Mouse (Mus musculus): Measurements from ENCODE around the gene Tssk4. TPM values are rescaled to one million over a fixed set of nuclear protein-coding genes. Genes with fewer than 3 reads are reported as not detected.

Tssk4 gene
- polyA plus RNA-seq, 1 experiment from 2014 or later, result 0.76 TPM

DNA sequence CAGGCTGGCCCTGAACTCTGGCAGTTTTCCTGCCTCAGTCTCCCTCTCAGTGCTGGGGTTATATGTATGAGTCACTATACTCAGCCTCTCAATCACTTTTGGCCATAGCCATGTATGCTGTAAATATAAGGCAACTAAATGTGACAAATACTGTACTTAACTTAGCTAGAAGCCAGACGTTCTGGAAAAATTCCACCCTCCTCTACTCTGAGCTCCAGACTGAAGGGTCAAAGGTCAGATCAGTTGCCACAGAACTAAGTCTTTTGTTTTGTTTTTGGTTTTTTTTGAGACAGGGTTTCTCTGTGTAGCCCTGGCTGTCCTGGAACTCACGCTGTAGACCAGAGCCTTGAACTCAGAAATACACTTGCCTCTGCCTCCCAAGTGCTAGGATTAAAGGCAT lies 34.1 kb upstream of the Tssk4 start:
- 54% methylated on average over 2 of the region's 2 CpGs for WGBS
- no peak overlapping the region for H3K27ac ChIP-seq (ENCODE audit: low read depth, low read length)
- H3K4me1 ChIP-seq (replicated peaks; ENCODE audit: control insufficient read depth, insufficient read depth, low read length), result peaks cover 3% of the 10 kb centered on the region; the same call in 1 of the 2 replicates
- no peak overlapping the region for H3K9ac ChIP-seq (ENCODE audit: low read length)
- ATAC-seq (replicated peaks; ENCODE audit: low FRiP score), result no peak
- no peaks in the 10 kb centered on the region for H3K27me3 ChIP-seq (ENCODE audit: control insufficient read depth, insufficient read depth, low read length)
- no peak overlapping the region for H3K4me3 ChIP-seq (ENCODE audit: low read depth, low read length)
- H3K36me3 ChIP-seq (ENCODE audit: control insufficient read depth, insufficient read depth, low read length), result no peaks in the 10 kb centered on the region
- H3K4me2 ChIP-seq (ENCODE audit: low read depth, low read length, severe bottlenecking), result no peak overlapping the region
- no peak for DNase-seq (ENCODE audit: low spot score)
- H3K9me3 ChIP-seq (ENCODE audit: control insufficient read depth, low read length), result no peaks in the 10 kb centered on the region

- Histone ChIP-seq H3K36me3 (ENCODE audit: control insufficient read depth, insufficient read depth, low read length) (no peaks in the 10 kb centered on the region), H3K9me3 (ENCODE audit: control insufficient read depth, low read length) (no peaks in the 10 kb centered on the region), H3K9ac (ENCODE audit: low read length) (no peak overlapping the region), H3K4me1 (replicated peaks; ENCODE audit: control insufficient read depth, insufficient read depth, low read length) (peaks cover 3% of the 10 kb centered on the region; the same call in 1 of the 2 replicates), H3K27me3 (ENCODE audit: control insufficient read depth, insufficient read depth, low read length) (no peaks in the 10 kb centered on the region), H3K4me2 (ENCODE audit: low read depth, low read length, severe bottlenecking) (no peak overlapping the region), H3K27ac (ENCODE audit: low read depth, low read length) (no peak overlapping the region), H3K4me3 (ENCODE audit: low read depth, low read length) (no peak overlapping the region)
- WGBS, result 84% methylated on average over 2 of the region's 2 CpGs
- ATAC-seq (replicated peaks; ENCODE audit: low FRiP score) (no peak), DNase-seq (ENCODE audit: low spot score) (no peak)
Observed at GRCm38 (mm10) chr14:55616844-55617243, 33.1 kb upstream of the Tssk4 start.

GRCm38 (mm10) chr14:55617822-55618221 lies 32.2 kb upstream of the Tssk4 start, which contains the start of gene Rec8:
Rec8 (plus strand) TSS chr14:55618037.
- peak; percentile 67 for ATAC-seq (replicated peaks; ENCODE audit: low FRiP score)
- Histone ChIP-seq H3K9ac (ENCODE audit: low read length) (peak within 1 kb of the TSS; percentile 8; the same call in 1 of the 2 replicates), H3K36me3 (ENCODE audit: control insufficient read depth, insufficient read depth, low read length) (no peaks in the 10 kb centered on the region), H3K4me3 (ENCODE audit: low read depth, low read length) (peak within 1 kb of the TSS; percentile 12), H3K4me1 (replicated peaks; ENCODE audit: control insufficient read depth, insufficient read depth, low read length) (peaks cover 3% of the 10 kb centered on the region; the same call in 1 of the 2 replicates), H3K27me3 (ENCODE audit: control insufficient read depth, insufficient read depth, low read length) (no peaks in the 10 kb centered on the region), H3K4me2 (ENCODE audit: low read depth, low read length, severe bottlenecking) (peak within 1 kb of the TSS; percentile 31; the same call in 1 of the 2 replicates), H3K9me3 (ENCODE audit: control insufficient read depth, low read length) (no peaks in the 10 kb centered on the region), H3K27ac (ENCODE audit: low read depth, low read length) (no peak within 1 kb of the TSS)
- peak; percentile 62 for DNase-seq (ENCODE audit: low spot score)
- 16% methylated on average over 21 of the region's 21 CpGs for WGBS

DNA sequence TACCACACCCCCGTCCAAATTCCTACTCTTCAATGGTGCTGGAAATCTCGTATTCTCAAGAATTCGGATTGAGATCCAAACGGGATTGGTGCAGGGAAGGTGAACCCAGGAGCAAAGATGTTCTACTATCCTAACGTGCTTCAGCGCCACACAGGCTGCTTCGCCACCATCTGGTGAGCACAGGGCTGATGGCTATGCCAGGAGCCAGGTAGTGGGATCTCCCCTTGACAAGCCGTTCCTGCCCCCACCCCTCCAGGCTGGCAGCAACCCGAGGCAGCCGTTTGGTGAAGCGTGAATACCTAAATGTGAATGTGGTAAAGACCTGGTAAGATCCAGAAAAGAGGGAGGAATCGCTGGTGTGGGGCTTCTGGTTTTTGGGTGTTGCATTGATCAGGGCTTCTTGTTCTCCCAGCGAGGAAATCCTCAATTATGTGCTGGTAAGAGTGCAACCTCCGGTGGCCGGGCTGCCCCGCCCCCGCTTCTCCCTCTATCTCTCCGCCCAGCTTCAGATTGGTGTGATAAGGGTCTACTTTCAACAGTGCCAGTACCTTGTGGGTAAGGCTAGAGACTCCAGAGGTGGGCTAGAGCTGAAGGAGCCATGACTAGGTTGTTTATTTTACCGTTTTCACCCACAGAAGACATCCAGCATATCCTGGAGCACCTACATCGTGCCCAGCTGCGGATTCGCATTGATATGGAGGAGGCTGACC lies 31.3 kb upstream of the Tssk4 start:
- Histone ChIP-seq H3K9me3 (ENCODE audit: control insufficient read depth, low read length) (no peaks in the 10 kb centered on the region), H3K4me2 (ENCODE audit: low read depth, low read length, severe bottlenecking) (peak overlapping the region; percentile 31; the same call in 1 of the 2 replicates), H3K4me3 (ENCODE audit: low read depth, low read length) (peak overlapping the region; percentile 12), H3K4me1 (replicated peaks; ENCODE audit: control insufficient read depth, insufficient read depth, low read length) (peaks cover 3% of the 10 kb centered on the region; the same call in 1 of the 2 replicates), H3K9ac (ENCODE audit: low read length) (peak overlapping the region; percentile 8; the same call in 1 of the 2 replicates), H3K36me3 (ENCODE audit: control insufficient read depth, insufficient read depth, low read length) (no peaks in the 10 kb centered on the region), H3K27ac (ENCODE audit: low read depth, low read length) (no peak overlapping the region), H3K27me3 (ENCODE audit: control insufficient read depth, insufficient read depth, low read length) (no peaks in the 10 kb centered on the region)
- ATAC-seq (replicated peaks; ENCODE audit: low FRiP score), result no peak
- 54% methylated on average over 22 of the region's 22 CpGs for WGBS
- DNase-seq (ENCODE audit: low spot score), result no peak

GRCm38 (mm10) chr14:55628077-55628827 lies 21.7 kb upstream of the Tssk4 start:
- DNase-seq (ENCODE audit: low spot score) (no peak), ATAC-seq (replicated peaks; ENCODE audit: low FRiP score) (no peak)
- H3K36me3 ChIP-seq (ENCODE audit: control insufficient read depth, insufficient read depth, low read length), result peaks cover 22% of the 10 kb centered on the region; the same call in 1 of the 2 replicates
- H3K27me3 ChIP-seq (ENCODE audit: control insufficient read depth, insufficient read depth, low read length), result no peaks in the 10 kb centered on the region
- H3K9me3 ChIP-seq (ENCODE audit: control insufficient read depth, low read length), result no peaks in the 10 kb centered on the region
- no peak overlapping the region for H3K9ac ChIP-seq (ENCODE audit: low read length)
- H3K4me3 ChIP-seq (ENCODE audit: low read depth, low read length), result no peak overlapping the region
- no peak overlapping the region for H3K27ac ChIP-seq (ENCODE audit: low read depth, low read length)
- H3K4me2 ChIP-seq (ENCODE audit: low read depth, low read length, severe bottlenecking), result no peak overlapping the region
- 94% methylated on average over 27 of the region's 27 CpGs for whole genome bisulfite sequencing
- H3K4me1 ChIP-seq (replicated peaks; ENCODE audit: control insufficient read depth, insufficient read depth, low read length), result no peaks in the 10 kb centered on the region

GRCm38 (mm10) chr14:55629312-55629711 lies 20.7 kb upstream of the Tssk4 start:
- H3K27ac ChIP-seq (ENCODE audit: low read depth, low read length), result no peak overlapping the region
- no peak for ATAC-seq (replicated peaks; ENCODE audit: low FRiP score)
- H3K4me2 ChIP-seq (ENCODE audit: low read depth, low read length, severe bottlenecking), result no peak overlapping the region
- WGBS, result 61% methylated on average over 5 of the region's 5 CpGs
- no peaks in the 10 kb centered on the region for H3K4me1 ChIP-seq (replicated peaks; ENCODE audit: control insufficient read depth, insufficient read depth, low read length)
- H3K36me3 ChIP-seq (ENCODE audit: control insufficient read depth, insufficient read depth, low read length), result peaks cover 22% of the 10 kb centered on the region; the same call in 1 of the 2 replicates
- H3K4me3 ChIP-seq (ENCODE audit: low read depth, low read length), result no peak overlapping the region
- no peak overlapping the region for H3K9ac ChIP-seq (ENCODE audit: low read length)
- no peaks in the 10 kb centered on the region for H3K9me3 ChIP-seq (ENCODE audit: control insufficient read depth, low read length)
- H3K27me3 ChIP-seq (ENCODE audit: control insufficient read depth, insufficient read depth, low read length), result no peaks in the 10 kb centered on the region
- peak; percentile 69 for DNase-seq (ENCODE audit: low spot score)

DNA sequence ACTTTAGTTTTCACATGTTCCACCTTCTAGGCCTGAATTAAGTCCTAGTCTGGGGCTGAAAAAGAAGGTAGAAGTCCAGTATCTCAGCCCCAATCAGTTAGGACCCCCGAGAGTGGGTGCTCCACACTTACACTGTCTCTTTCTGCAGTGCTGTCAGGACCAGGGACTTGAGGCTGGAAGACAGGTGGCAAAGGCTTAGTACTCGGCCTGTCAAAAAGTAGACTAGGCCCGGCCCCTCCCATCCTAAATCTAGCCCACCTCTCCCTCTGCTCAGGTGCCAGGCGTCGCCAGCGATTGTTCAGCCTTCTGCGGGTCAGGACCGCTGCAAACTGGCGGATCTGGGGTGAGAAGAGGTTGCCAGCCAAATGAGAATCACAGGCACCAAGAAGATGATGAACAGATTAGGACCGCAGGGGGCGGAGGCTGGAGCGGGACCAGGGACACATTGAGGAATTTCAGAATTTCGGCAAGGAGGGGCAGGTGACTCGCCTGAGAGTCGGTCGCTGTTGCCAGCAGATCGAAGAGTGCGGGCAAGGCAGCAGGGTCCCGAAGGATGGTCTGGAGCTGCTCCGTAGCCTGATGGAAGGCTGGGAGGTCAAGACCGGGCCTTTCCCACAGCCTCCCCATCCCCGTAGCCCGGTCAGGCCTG lies 15.0 kb upstream of the Tssk4 start:
- Histone ChIP-seq H3K4me2 (ENCODE audit: low read depth, low read length, severe bottlenecking) (peak overlapping the region; percentile 93), H3K9ac (ENCODE audit: low read length) (peak overlapping the region; percentile 77), H3K4me1 (replicated peaks; ENCODE audit: control insufficient read depth, insufficient read depth, low read length) (peaks cover 3% of the 10 kb centered on the region; the same call in 1 of the 2 replicates), H3K36me3 (ENCODE audit: control insufficient read depth, insufficient read depth, low read length) (peaks cover 10% of the 10 kb centered on the region), H3K4me3 (ENCODE audit: low read depth, low read length) (peak overlapping the region; percentile 64), H3K27ac (ENCODE audit: low read depth, low read length) (peak overlapping the region; percentile 53), H3K27me3 (ENCODE audit: control insufficient read depth, insufficient read depth, low read length) (no peaks in the 10 kb centered on the region), H3K9me3 (ENCODE audit: control insufficient read depth, low read length) (no peaks in the 10 kb centered on the region)
- DNase-seq (ENCODE audit: low spot score), result no peak
- 3% methylated on average over 23 of the region's 23 CpGs for WGBS
- no peak; the same call in 1 of the 2 replicates for ATAC-seq (replicated peaks; ENCODE audit: low FRiP score)

DNA sequence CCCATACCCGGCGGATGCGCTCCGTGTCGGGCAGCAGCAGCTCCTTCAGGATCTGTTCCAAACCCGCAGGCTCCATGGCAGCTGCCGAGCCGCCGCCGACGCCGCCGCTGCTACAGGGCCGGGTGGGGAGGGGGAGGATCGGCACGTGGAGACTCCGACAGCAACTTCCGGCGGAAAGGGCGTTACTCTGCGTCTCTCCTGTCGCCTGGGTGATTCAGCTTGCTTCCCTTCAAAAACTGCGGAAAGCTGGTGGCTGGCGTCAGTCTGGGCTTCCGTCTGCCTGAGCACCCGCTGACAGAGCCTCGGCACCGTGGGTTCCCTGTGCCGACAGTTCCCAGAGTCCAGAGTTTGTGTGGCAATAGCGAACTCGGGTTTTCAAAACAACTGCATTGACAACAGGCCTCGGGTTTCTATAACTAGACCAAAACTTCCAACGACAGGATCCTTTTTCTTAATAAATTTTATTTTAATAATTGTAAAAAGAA lies 14.4 kb upstream of the Tssk4 start, which contains the start of gene Ipo4:
TSS of gene Ipo4 (minus strand) at position 435 of the 485 bp plus-strand sequence.
- DNase-seq (ENCODE audit: low spot score) (peak; percentile 92), ATAC-seq (replicated peaks; ENCODE audit: low FRiP score) (peak; percentile 86)
- Histone ChIP-seq H3K9me3 (ENCODE audit: control insufficient read depth, low read length) (no peaks in the 10 kb centered on the region), H3K4me3 (ENCODE audit: low read depth, low read length) (peak within 1 kb of the TSS; percentile 64), H3K9ac (ENCODE audit: low read length) (peak within 1 kb of the TSS; percentile 77), H3K36me3 (ENCODE audit: control insufficient read depth, insufficient read depth, low read length) (peaks cover 15% of the 10 kb centered on the region), H3K4me2 (ENCODE audit: low read depth, low read length, severe bottlenecking) (peak within 1 kb of the TSS; percentile 93), H3K27me3 (ENCODE audit: control insufficient read depth, insufficient read depth, low read length) (no peaks in the 10 kb centered on the region), H3K27ac (ENCODE audit: low read depth, low read length) (peak within 1 kb of the TSS; percentile 53), H3K4me1 (replicated peaks; ENCODE audit: control insufficient read depth, insufficient read depth, low read length) (peaks cover 3% of the 10 kb centered on the region; the same call in 1 of the 2 replicates)
- WGBS, result 3% methylated on average over 33 of the region's 33 CpGs
